Mouse (Mus musculus): ENCODE results near the gene Adprm.
"Not testable (repeated sequence)": the region's sequence is repeated elsewhere in the genome, so short reads cannot be mapped to it uniquely, and the experiment has no call there.

Adprm gene

DNA sequence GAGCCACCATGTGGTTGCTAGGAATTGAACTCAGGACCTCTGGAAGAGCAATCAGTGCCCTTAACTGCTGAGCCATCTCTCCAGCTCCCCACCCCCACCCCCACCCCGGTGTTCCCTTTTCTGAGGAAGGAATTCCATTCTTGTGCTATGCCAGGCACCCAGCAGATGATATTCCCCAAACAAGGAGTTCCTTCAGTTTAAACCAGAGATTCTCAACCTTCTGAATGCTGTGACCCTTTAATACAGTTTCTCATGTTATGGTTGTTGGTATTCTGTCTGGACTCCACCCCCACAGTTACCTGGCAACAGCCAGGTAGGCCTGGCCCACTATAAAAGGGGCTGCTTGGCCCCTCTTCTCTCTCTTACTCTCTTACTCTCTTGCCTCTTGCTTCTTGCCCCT is 29.2 kb downstream of the Adprm start:
- not testable (repeated sequence) for DNase-seq (ENCODE audit: low spot score)

DNA sequence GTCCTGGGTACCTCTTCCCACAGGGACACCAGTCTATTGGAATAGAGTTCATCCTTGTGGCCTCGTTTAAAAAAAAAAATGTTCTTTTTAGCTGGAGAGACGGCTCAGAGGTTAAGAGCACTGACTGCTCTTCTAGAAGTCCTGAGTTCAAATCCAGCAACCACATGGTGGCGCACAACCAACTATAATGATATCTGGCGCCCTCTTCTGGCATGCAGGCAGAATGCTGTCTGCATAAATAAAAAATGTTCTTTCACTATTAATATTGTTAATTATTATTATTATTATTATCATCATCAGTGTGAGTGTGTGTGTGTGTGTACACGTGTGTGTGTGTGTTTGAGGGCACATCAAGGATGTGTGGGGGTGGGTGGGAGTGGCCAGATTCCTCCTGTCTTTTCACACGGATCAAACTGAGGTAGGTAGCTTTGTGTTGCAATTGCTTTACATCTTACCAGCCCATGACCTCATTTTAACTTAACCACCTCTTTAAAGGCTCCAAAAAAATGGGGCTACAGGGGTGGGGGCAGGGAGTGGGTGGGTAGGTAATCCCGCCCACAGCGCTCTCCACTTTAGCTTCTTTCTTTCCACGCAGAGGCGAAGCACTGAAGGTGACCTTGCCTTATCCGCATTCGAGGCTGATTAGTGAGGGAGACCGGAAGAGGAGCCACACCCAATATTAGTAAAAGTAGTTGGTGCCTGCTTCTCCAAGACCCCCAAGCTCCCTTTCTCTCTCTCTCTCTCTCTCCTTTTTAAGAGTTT is 29.9 kb downstream of the Adprm start:
- DNase-seq (ENCODE audit: low spot score), result peak; percentile 50

DNA sequence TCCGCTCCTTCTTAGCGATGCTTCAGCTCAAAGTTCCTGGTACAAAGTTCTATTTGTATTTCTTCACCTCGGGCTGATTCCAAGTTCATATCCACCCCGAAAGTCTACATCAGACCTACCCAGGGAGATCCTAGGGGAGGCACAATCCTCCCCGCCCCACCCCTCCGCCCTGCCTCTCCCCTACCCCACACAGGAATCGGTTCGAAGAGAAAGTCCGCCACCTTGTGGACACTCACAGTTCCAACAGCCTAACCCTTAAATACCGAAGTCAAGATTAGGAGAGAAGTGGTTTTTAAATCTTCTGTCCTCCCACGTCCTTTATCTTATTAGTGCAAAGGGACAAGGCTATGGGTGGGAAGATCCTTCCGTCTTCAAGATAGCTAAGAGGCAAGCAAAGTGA is 31.4 kb downstream of the Adprm start:
- DNase-seq (ENCODE audit: low spot score), result peak; percentile 65

DNA sequence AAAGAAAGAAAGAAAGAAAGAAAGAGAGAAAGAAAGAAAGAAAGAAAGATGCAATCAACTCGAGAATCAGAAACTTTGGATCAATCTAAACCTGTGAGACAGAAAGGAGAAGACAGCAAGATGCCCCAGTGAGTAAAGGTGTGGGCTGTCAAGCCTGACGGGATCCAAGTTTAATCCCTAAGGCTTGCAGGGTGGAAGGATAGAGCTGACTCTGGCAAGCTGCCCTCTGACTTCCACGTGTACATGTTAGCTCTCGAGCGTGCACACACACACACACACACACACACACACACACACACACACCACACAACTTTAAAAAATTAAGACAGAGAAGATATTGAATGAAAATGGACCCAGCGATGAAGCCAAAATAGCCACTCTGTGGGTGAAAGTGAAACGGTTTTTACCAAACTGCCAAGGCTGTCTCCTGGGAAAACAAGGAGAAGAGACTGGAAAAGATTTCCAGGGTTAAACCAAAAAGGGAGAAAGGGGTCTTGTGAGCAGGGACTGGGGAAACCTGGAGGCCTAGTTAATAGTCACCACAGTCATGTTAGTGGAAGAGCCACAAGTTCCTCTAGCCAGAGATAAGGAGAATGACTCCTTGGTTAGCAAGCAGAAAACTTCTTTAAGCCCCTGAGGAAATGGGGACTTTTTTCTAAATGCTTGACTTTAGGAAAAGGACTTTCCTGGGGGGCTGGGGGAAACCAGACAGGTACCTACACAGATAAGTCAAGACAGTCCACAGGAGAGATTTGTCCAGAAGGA is 32.5 kb downstream of the Adprm start:
- peak; percentile 28 for DNase-seq (ENCODE audit: low spot score)

DNA sequence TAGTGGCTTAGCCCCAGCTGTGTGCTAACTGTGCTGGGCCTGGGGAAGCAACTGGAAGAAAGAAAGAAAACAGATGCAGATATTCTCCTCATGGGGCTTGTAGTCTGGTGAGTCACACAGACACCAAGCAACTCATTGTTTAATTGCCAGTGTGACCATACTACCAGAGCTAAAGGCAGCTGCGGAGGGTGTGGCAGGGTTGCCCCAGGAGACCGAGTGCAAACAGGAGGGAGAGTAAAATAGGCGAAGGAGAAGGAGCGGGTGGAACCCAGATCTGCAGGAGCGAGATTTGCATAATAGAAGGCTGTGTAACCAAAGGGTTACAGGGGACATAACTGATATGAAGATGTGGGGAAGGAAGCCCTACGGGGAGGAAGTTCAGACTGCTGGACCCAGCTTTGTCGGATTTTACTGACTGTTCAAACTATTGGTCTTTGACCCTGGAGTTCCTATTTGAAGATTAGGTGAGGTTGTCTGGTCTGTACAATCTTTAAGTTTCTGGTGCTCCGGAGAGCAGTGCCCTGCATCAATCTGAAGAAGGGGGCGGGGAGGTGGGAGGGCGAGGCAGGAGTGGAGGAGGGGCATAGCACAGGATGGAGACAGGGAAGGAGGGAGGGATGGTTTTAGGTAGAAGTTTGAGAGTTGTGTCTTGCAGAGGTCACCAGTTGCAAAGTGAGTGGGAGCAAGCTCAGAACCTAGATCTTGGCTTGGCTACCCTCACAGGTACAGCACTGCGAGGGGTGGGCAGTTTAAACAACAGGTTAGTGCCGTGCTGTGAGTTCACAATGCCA is 34.4 kb downstream of the Adprm start:
- no peak for DNase-seq (ENCODE audit: low spot score)

DNA sequence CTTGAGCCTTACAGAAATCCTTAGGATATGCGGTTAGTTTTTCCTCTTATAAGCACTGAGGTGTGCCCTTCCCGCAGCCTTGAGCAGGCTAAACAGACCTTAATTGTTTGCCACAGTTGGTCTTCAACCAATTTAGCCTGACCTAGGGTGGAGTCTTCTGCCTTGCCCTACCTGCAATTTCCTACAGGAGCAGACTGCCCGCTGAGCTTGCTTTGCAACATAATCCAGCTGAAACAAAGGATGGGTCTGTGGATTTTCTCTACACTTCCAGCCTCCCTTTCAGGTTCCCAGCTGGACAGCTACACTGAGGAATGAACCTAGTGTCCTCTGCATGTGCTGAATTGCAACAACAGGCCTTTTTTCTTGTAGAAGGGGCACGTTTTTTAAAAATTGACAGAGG is 40.8 kb downstream of the Adprm start:
- no peak for DNase-seq (ENCODE audit: low spot score)

DNA sequence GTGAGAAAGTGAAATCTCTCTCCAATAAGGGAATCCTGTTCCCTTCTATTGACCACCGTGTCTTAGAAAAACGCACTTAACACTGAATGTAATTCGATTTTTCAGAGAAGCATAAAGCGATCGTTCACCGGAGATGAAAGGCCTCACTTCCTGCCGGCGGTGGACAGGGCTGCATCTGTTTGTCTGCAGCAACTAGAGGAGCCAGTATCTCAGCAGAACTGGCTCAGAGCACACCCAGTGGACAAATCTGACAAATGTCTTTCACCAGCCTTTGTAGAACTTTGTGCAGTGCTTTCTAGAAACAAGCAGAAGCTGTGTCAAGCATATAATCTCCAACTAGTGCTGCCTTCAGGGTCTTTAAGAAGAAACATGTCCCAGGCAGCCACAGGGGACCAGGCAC is 42.0 kb downstream of the Adprm start:
- DNase-seq (ENCODE audit: low spot score), result no peak

DNA sequence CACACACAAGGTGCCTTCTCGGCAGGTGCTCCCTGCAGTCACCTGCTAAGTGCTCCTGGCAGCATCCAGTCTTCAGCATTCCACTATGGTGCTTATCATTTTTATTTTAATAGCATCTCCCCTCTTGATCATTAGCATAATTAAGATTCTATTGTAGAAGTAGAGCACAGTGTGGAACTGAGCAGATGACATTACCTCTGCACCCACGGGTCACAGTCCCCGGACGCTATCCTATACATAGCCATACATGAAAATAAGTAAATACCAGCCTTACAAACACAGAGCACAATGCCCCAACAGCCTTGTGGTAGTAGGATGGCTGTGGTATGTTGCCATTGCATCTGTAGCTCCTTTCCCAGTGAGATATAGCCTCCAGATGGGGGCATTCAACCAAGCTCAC is 43.9 kb downstream of the Adprm start:
- DNase-seq (ENCODE audit: low spot score), result no peak

DNA sequence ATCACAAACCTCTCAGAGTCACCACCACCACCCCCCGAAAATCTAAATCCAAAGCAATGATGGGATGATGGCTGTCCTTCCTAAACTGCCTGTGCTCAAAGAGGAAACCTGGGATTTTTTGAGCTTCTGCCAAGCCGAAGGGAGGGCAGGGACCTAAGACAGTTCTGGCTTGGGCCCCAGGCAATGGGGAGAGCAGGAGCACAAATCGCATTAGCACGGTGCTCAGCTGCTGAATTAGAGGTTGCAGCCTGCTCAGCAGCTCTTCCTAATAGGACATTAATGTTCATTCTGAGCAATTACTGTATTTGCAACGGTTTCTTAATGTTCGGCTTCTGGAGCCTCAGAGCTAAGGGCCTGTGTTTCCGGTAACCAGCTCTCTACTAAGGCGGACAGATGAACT is 44.4 kb downstream of the Adprm start:
- DNase-seq (ENCODE audit: low spot score), result no peak

DNA sequence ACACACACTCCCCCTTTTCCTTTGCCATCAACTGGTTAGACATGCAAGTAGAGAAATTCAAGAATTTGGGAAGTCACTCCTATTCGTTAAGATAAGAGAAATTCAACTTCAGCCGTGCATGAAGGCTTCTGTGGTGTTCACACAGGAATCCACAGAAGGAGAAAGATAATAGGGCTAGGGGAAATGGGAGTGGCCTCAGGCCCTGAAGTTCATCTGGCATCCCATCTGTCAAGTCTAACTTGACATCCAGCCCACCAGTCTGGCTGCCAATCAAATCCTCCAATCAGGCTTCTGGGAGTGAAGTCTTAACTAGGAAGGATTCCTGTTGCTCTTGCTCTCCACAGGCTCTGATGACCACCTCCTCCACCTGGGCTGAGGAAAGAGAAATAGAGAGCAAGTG is 49.5 kb downstream of the Adprm start:
- no peak for DNase-seq (ENCODE audit: low spot score)

DNA sequence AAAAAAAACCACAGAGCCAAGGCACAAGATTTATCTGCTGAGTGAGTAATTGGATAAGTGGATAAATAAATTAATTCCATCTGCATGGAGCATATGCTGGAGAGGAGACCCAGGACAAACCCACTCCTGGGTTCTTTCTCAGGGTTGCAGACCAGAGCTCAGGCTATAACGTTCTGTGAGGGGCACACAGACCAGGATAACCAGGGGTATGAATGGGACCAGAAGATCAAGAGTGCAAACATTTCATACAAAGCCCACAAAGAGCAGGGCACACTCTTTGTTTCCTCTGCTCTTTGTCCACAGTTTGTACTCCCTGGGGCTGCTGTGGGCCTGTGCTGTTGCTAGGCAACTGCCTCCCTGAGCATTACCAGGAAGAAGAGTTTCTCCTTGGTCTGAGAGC is 50.7 kb downstream of the Adprm start:
- DNase-seq (ENCODE audit: low spot score), result no peak

DNA sequence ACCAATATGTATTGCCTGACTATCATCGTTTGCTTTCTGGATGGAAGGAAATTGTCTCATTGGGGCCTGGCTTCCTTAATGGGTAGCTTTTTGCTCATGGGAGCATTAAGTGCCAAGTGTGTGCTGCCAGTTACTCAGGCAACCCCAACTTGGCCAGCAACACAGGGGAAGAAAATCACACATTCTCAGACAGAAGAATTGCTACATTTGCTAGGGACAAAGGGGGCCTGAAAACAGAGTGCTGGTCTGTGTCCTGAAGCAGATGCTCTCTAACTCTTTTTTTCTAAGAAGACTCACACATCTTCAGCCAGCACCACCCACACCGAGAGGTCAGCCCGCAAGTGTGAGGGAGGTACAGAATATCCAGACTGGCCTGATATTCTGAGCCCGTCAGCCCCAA is 51.7 kb downstream of the Adprm start:
- no peak for DNase-seq (ENCODE audit: low spot score)

DNA sequence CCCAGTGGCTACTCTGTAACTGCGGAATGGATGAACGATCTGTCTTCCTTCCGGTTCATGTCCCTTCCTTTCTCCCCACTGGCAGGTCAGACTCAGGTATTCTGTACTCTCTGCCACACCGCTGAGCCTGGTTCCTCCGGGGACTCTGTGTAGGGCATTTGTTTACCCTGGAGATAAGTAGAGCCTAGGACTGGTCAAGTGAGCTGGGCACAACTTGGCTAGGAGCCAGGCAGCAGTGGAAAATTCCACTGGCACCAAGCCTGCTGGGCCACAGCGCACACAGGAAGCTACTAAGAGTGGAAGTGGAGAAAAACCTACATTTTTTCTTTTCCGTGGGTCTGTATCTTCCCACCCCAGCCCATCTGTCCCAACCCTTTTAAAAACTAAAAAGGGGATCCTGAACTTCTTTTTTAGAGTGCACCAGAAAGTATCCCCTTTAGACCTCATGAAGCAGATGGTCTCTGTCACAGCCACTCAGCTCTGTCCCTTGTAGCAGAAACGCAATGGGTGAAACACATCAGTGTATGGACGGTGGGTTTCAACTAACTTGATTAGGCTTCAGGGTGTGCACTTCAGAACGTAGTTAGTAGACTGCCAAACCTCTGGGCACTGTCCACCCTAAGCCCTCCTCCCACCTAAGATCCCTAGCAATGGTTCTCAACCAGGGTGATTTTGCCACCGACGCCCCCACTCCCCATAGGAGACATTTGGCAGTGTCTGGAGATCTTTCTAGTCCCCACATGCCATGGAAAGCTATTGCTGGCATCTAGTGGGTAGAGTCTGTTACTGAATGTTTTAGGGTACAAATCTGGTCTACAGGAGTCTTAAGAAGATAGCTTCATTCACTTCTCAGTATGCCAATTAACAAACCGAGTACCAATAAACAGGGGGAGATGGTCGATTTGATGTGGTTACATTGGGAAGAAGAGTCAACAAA is 53.7 kb downstream of the Adprm start:
- peak; percentile 28 for DNase-seq (ENCODE audit: low spot score)

DNA sequence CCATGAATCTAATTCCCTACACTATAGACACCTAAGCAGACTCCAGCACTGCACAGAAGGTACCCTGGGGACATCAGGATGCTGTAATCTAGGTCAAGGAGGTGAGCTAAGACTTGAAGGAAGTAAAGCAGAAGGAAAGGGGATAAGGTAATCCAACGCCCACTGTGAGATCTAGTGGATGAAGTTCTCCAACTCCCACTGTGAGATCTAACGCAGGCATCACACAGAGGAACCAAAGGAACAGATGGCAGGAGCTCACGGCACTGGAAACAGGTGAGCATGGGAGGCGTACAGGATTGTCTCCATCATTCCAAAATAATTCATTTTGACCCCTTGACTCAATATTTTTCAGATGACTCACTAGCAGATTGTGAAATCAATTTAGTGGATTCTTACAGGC is 55.9 kb downstream of the Adprm start:
- no peak for DNase-seq (ENCODE audit: low spot score)

DNA sequence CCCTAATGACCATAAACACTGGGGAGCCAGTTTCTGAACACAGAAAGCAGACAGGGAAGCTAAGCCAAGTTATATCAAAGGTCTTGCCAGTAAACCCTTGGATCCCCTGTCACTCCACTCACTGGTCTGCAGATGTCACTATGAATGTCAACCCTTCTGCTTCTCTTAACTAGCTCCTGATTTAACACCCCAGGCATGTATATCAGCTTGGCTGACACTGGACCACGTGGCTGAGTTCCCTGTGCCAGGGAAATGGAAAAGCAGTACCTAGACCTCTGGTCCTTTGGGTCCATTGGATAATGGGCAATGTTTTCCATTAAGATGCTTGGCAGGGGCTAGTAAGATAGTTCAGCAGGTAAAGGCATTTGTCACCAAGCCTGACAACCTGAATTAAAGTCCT is 58.7 kb downstream of the Adprm start:
- DNase-seq (ENCODE audit: low spot score), result no peak

DNA sequence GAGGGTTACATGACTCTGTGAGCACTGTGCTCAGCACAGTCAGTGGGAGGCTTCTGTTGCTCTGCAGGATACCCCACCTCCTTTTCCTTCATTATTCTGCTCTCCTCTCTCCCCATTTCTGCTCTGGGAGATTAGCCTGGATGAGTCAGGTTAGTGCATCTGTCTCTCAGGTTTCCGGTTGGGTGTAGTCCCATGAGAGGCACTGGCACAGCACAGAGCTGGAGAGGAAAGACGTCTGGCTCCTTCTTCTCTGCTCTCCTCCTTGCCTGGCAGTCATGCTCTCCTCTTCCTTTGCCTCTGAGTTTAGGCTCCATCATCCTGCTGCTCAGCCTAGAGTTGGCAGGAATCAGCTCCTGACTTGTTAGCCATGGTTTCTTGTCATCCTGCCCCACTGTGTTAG is 60.2 kb downstream of the Adprm start:
- no peak for DNase-seq (ENCODE audit: low spot score)

Measured in adipocyte (in vitro differentiated cells).